Mouse (Mus musculus): Measurements from ENCODE around the gene Lrba.

The Lrba gene

GRCm38 (mm10) chr3:86500586-86500985 lies 276.1 kb downstream of the Lrba start:
- no peak for DNase-seq (ENCODE audit: low spot score in 2 of 2)

GRCm38 (mm10) chr3:86518506-86519109 lies 294.1 kb downstream of the Lrba start:
- no peak for DNase-seq (ENCODE audit: low spot score in 2 of 2)

- DNase-seq (ENCODE audit: low spot score in 2 of 2) = no peak
Measured at GRCm38 (mm10) chr3:86522880-86523505, 298.5 kb downstream of the Lrba start.

GRCm38 (mm10) chr3:86531531-86532269 lies 307.2 kb downstream of the Lrba start:
- no peak for DNase-seq (ENCODE audit: low spot score in 2 of 2)

- DNase-seq (ENCODE audit: low spot score in 2 of 2) = no peak
Measured at GRCm38 (mm10) chr3:86536751-86537150, 312.3 kb downstream of the Lrba start.

GRCm38 (mm10) chr3:86538645-86539554 lies 314.4 kb downstream of the Lrba start:
- no peak for DNase-seq (ENCODE audit: low spot score in 2 of 2)

- no peak for DNase-seq (ENCODE audit: low spot score in 2 of 2)
Measured at GRCm38 (mm10) chr3:86539555-86540168, 315.2 kb downstream of the Lrba start.

GRCm38 (mm10) chr3:86541074-86541614 lies 316.7 kb downstream of the Lrba start:
- DNase-seq (ENCODE audit: low spot score in 2 of 2) = no peak

GRCm38 (mm10) chr3:86541863-86542397 lies 317.4 kb downstream of the Lrba start:
- no peak for DNase-seq (ENCODE audit: low spot score in 2 of 2)

- no peak for DNase-seq (ENCODE audit: low spot score in 2 of 2)
Measured at GRCm38 (mm10) chr3:86544785-86545184, 320.3 kb downstream of the Lrba start.

GRCm38 (mm10) chr3:86545945-86546344 lies 321.5 kb downstream of the Lrba start:
- no peak for DNase-seq (ENCODE audit: low spot score in 2 of 2)

GRCm38 (mm10) chr3:86546471-86547250 lies 322.2 kb downstream of the Lrba start:
- DNase-seq (ENCODE audit: low spot score in 2 of 2) = no peak

- DNase-seq (ENCODE audit: low spot score in 2 of 2) = no peak
Measured at GRCm38 (mm10) chr3:86547251-86547791, 322.8 kb downstream of the Lrba start.

- no peak for DNase-seq (ENCODE audit: low spot score in 2 of 2)
Measured at GRCm38 (mm10) chr3:86548091-86549015, 323.9 kb downstream of the Lrba start, which contains the start of gene Mab21l2. Mab21l2 (minus strand) TSS chr3:86548629.

- DNase-seq (ENCODE audit: low spot score in 2 of 2) = no peak
Measured at GRCm38 (mm10) chr3:86550301-86551010, 326.0 kb downstream of the Lrba start.

- no peak for DNase-seq (ENCODE audit: low spot score in 2 of 2)
Measured at GRCm38 (mm10) chr3:86551011-86551728, 326.7 kb downstream of the Lrba start.

GRCm38 (mm10) chr3:86552170-86552569 lies 327.7 kb downstream of the Lrba start:
- no peak for DNase-seq (ENCODE audit: low spot score in 2 of 2)

Measured in frontal cortex, postnatal 25 days (tissue).